Mouse (Mus musculus): ENCODE measurements around the gene Cib2. TPM values are rescaled to one million over a fixed set of nuclear protein-coding genes. Genes with fewer than 3 reads are reported as not detected.

Cib2 gene
- polyA plus RNA-seq, 2 experiments, result 14.3 to 26.5 TPM

- WGBS, result 3% methylated on average over 13 of the region's 13 CpGs
- TF ChIP-seq POLR2A (IDR thresholded peaks at IDR 0.05; ENCODE audit: borderline replicate concordance, extremely low read depth, insufficient read depth, insufficient read length), result no peak
- no peaks in the 10 kb centered on the region for H3K36me3 ChIP-seq (ENCODE audit: control insufficient read depth, insufficient read depth, low read length)
- H3K27me3 ChIP-seq (ENCODE audit: control insufficient read depth, insufficient read depth, low read length), result peaks cover 5% of the 10 kb centered on the region; the same call in 1 of the 2 replicates
- ATAC-seq (ENCODE audit: low FRiP score, low read depth), result peak; percentile 1; the same call in 1 of the 2 replicates
- H3K4me3 ChIP-seq (replicated peaks; ENCODE audit: low read length), result peak overlapping the region; percentile 79
- peak overlapping the region; percentile 99 for H3K4me2 ChIP-seq (replicated peaks; ENCODE audit: low read depth, low read length, severe bottlenecking)
- H3K4me1 ChIP-seq (ENCODE audit: control insufficient read depth, insufficient read depth, low read length), result peaks cover 6% of the 10 kb centered on the region; the same call in 1 of the 2 replicates
- peak overlapping the region; percentile 74 for H3K9ac ChIP-seq (ENCODE audit: low read depth, low read length, severe bottlenecking)
- no peak for DNase-seq (ENCODE audit: low spot score)
- no peak overlapping the region for H3K27ac ChIP-seq (replicated peaks; ENCODE audit: low read depth, low read length)
- no peaks in the 10 kb centered on the region for H3K9me3 ChIP-seq (ENCODE audit: control insufficient read depth, low read length)
Measured at GRCm38 (mm10) chr9:54502111-54502495, 57.9 kb downstream of the Cib2 start.

- TF ChIP-seq POLR2A (IDR thresholded peaks at IDR 0.05; ENCODE audit: borderline replicate concordance, extremely low read depth, insufficient read depth, insufficient read length), result 0 out of 2 replicates have a peak, but pooled peaks have one; percentile 32
- peak; percentile 92 for ATAC-seq (ENCODE audit: low FRiP score, low read depth)
- DNase-seq (ENCODE audit: low spot score), result peak; percentile 84
- Histone ChIP-seq H3K27me3 (ENCODE audit: control insufficient read depth, insufficient read depth, low read length) (peaks cover 5% of the 10 kb centered on the region; the same call in 1 of the 2 replicates), H3K4me2 (replicated peaks; ENCODE audit: low read depth, low read length, severe bottlenecking) (peak within 1 kb of the TSS; percentile 99), H3K9me3 (ENCODE audit: control insufficient read depth, low read length) (no peaks in the 10 kb centered on the region), H3K4me3 (replicated peaks; ENCODE audit: low read length) (peak within 1 kb of the TSS; percentile 79), H3K9ac (ENCODE audit: low read depth, low read length, severe bottlenecking) (peak within 1 kb of the TSS; percentile 74), H3K36me3 (ENCODE audit: control insufficient read depth, insufficient read depth, low read length) (no peaks in the 10 kb centered on the region), H3K4me1 (ENCODE audit: control insufficient read depth, insufficient read depth, low read length) (peaks cover 6% of the 10 kb centered on the region; the same call in 1 of the 2 replicates), H3K27ac (replicated peaks; ENCODE audit: low read depth, low read length) (no peak within 1 kb of the TSS)
- WGBS, result 1% methylated on average over 37 of the region's 99 CpGs
Measured at GRCm38 (mm10) chr9:54501453-54502110, 58.4 kb downstream of the Cib2 start, which contains the start of gene Dmxl2. Dmxl2 (minus strand) TSS chr9:54501626.

- peak overlapping the region; percentile 79 for H3K4me3 ChIP-seq (replicated peaks; ENCODE audit: low read length)
- 2% methylated on average over 25 of the region's 43 CpGs for WGBS
- peak overlapping the region; percentile 74 for H3K9ac ChIP-seq (ENCODE audit: low read depth, low read length, severe bottlenecking)
- H3K4me2 ChIP-seq (replicated peaks; ENCODE audit: low read depth, low read length, severe bottlenecking), result peak overlapping the region; percentile 99
- no peak overlapping the region for H3K27ac ChIP-seq (replicated peaks; ENCODE audit: low read depth, low read length)
- H3K36me3 ChIP-seq (ENCODE audit: control insufficient read depth, insufficient read depth, low read length), result no peaks in the 10 kb centered on the region
- DNase-seq (ENCODE audit: low spot score) (peak; percentile 3), ATAC-seq (ENCODE audit: low FRiP score, low read depth) (peak; percentile 48)
- peaks cover 5% of the 10 kb centered on the region; the same call in 1 of the 2 replicates for H3K27me3 ChIP-seq (ENCODE audit: control insufficient read depth, insufficient read depth, low read length)
- H3K4me1 ChIP-seq (ENCODE audit: control insufficient read depth, insufficient read depth, low read length), result peaks cover 6% of the 10 kb centered on the region; the same call in 1 of the 2 replicates
- no peak for TF ChIP-seq POLR2A (IDR thresholded peaks at IDR 0.05; ENCODE audit: borderline replicate concordance, extremely low read depth, insufficient read depth, insufficient read length)
- no peaks in the 10 kb centered on the region for H3K9me3 ChIP-seq (ENCODE audit: control insufficient read depth, low read length)
Measured at GRCm38 (mm10) chr9:54500832-54501452, 59.1 kb downstream of the Cib2 start.

- H3K9me3 ChIP-seq (ENCODE audit: control insufficient read depth, low read length), result no peaks in the 10 kb centered on the region
- H3K4me1 ChIP-seq (ENCODE audit: control insufficient read depth, insufficient read depth, low read length), result peaks cover 6% of the 10 kb centered on the region; the same call in 1 of the 2 replicates
- H3K27ac ChIP-seq (replicated peaks; ENCODE audit: low read depth, low read length), result no peak overlapping the region
- peaks cover 5% of the 10 kb centered on the region; the same call in 1 of the 2 replicates for H3K27me3 ChIP-seq (ENCODE audit: control insufficient read depth, insufficient read depth, low read length)
- H3K4me3 ChIP-seq (replicated peaks; ENCODE audit: low read length), result no peak overlapping the region
- TF ChIP-seq POLR2A (IDR thresholded peaks at IDR 0.05; ENCODE audit: borderline replicate concordance, extremely low read depth, insufficient read depth, insufficient read length), result no peak
- 82% methylated on average over 3 of the region's 3 CpGs for WGBS
- no peak overlapping the region for H3K4me2 ChIP-seq (replicated peaks; ENCODE audit: low read depth, low read length, severe bottlenecking)
- ATAC-seq (ENCODE audit: low FRiP score, low read depth) (no peak), DNase-seq (ENCODE audit: low spot score) (no peak)
- no peak overlapping the region for H3K9ac ChIP-seq (ENCODE audit: low read depth, low read length, severe bottlenecking)
- no peaks in the 10 kb centered on the region for H3K36me3 ChIP-seq (ENCODE audit: control insufficient read depth, insufficient read depth, low read length)
Measured at GRCm38 (mm10) chr9:54499791-54500190, 60.2 kb downstream of the Cib2 start.

DNA sequence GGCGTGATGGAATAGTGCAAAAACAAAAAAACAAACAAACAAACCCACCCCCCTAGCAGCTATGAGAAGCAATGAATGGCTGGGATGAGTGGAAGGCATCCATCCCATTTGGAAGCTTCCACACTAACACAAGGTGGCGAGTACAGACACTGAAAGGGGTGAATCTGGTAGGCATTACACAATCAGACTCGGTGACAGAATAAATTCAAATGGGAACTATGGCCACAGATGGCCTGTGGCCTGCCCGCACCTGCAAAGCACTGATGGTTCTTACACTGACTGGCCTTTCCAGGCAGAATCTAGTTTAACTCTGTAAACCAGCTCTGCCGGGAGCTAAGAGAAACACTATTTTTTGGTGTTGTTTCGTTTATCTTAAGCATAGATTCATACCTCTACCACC, 60.7 kb downstream of the Cib2 start:
- H3K9ac ChIP-seq (ENCODE audit: low read depth, low read length, severe bottlenecking), result no peak overlapping the region
- H3K27me3 ChIP-seq (ENCODE audit: control insufficient read depth, insufficient read depth, low read length), result peaks cover 5% of the 10 kb centered on the region; the same call in 1 of the 2 replicates
- peaks cover 6% of the 10 kb centered on the region; the same call in 1 of the 2 replicates for H3K4me1 ChIP-seq (ENCODE audit: control insufficient read depth, insufficient read depth, low read length)
- ATAC-seq (ENCODE audit: low FRiP score, low read depth) (no peak), DNase-seq (ENCODE audit: low spot score) (no peak)
- no peak overlapping the region for H3K4me3 ChIP-seq (replicated peaks; ENCODE audit: low read length)
- H3K9me3 ChIP-seq (ENCODE audit: control insufficient read depth, low read length), result no peaks in the 10 kb centered on the region
- WGBS, result 82% methylated on average over 6 of the region's 6 CpGs
- H3K27ac ChIP-seq (replicated peaks; ENCODE audit: low read depth, low read length), result no peak overlapping the region
- H3K36me3 ChIP-seq (ENCODE audit: control insufficient read depth, insufficient read depth, low read length), result no peaks in the 10 kb centered on the region
- no peak overlapping the region for H3K4me2 ChIP-seq (replicated peaks; ENCODE audit: low read depth, low read length, severe bottlenecking)
- no peak for TF ChIP-seq POLR2A (IDR thresholded peaks at IDR 0.05; ENCODE audit: borderline replicate concordance, extremely low read depth, insufficient read depth, insufficient read length)

Other genes starting within 250 kb of the Cib2 start
- gene Dmxl2, start 58.6 kb downstream of the Cib2 start, polyA plus RNA-seq (2012; rRNA removed), result 7.3 and 7.9 TPM in 2 replicates
- 6.4 TPM in 2 replicates for gene Dmxl2, start 58.6 kb downstream of the Cib2 start, polyA plus RNA-seq (2014; fragmentation: Nextera tagmentation; extraction: Ambion mirVana)
- gene Sh2d7, start 21.2 kb downstream of the Cib2 start, polyA plus RNA-seq (2012; rRNA removed), result not detected in 2 replicates
- gene Sh2d7, start 21.2 kb downstream of the Cib2 start, polyA plus RNA-seq (2014; fragmentation: Nextera tagmentation; extraction: Ambion mirVana), result not detected in 2 replicates
- gene Idh3a, start 26.1 kb upstream of the Cib2 start, polyA plus RNA-seq (2012; rRNA removed), result 55.4 and 56.6 TPM in 2 replicates
- 102 and 103 TPM in 2 replicates for gene Idh3a, start 26.1 kb upstream of the Cib2 start, polyA plus RNA-seq (2014; fragmentation: Nextera tagmentation; extraction: Ambion mirVana)
- gene Acsbg1, start 101.7 kb upstream of the Cib2 start, polyA plus RNA-seq (2012; rRNA removed), result 0.40 and 0.77 TPM in 2 replicates
- gene Acsbg1, start 101.7 kb upstream of the Cib2 start, polyA plus RNA-seq (2014; fragmentation: Nextera tagmentation; extraction: Ambion mirVana), result 0.18 and 0.51 TPM in 2 replicates
- 12.0 and 12.1 TPM in 2 replicates for gene Dnaja4, start 138.7 kb upstream of the Cib2 start, polyA plus RNA-seq (2012; rRNA removed)
- gene Dnaja4, start 138.7 kb upstream of the Cib2 start, polyA plus RNA-seq (2014; fragmentation: Nextera tagmentation; extraction: Ambion mirVana), result 11.2 and 13.0 TPM in 2 replicates
- 96.1 and 105 TPM in 2 replicates for gene Wdr61, start 174.3 kb upstream of the Cib2 start, polyA plus RNA-seq (2012; rRNA removed)
- gene Wdr61, start 174.3 kb upstream of the Cib2 start, polyA plus RNA-seq (2014; fragmentation: Nextera tagmentation; extraction: Ambion mirVana), result 159 and 161 TPM in 2 replicates
- 635 and 800 TPM in 2 replicates for gene Crabp1, start 204.5 kb upstream of the Cib2 start, polyA plus RNA-seq (2012; rRNA removed)
- 716 and 755 TPM in 2 replicates for gene Crabp1, start 204.5 kb upstream of the Cib2 start, polyA plus RNA-seq (2014; fragmentation: Nextera tagmentation; extraction: Ambion mirVana)

Data from limb, embryonic 14.5 days (tissue).